Mouse (Mus musculus) olfactory bulb, adult 2 months (tissue): ENCODE data around the gene Clic6. TPM values are rescaled to one million over a fixed set of nuclear protein-coding genes. Genes with fewer than 3 reads are reported as not detected.

Experiments used
- H3K27ac ChIP-seq: fragments of 200-500 bp; 2 replicates; pipeline ENCODE4 v1.5.1; 2012; ENCODE audit warnings: low read depth, low read length; ENCODE audit not compliant: insufficient read depth
- H3K4me1 ChIP-seq: fragments of 200-500 bp; 2 replicates; pipeline ENCODE4 v1.6.1; 2012; ENCODE audit warnings: low read length; ENCODE audit not compliant: control insufficient read depth, insufficient read depth
- H3K4me3 ChIP-seq: fragments of 200-500 bp; 2 replicates; pipeline ENCODE4 v1.5.1; 2012; ENCODE audit warnings: mild to moderate bottlenecking, low read depth, low read length, moderate library complexity; ENCODE audit not compliant: insufficient read depth
- CTCF ChIP-seq: fragments of 200-500 bp; IDR thresholded peaks from 2 replicates; pipeline ENCODE4 v1.5.1; 2012; ENCODE audit warnings: low read depth, mild to moderate bottlenecking, low read length, moderate library complexity; ENCODE audit not compliant: insufficient read depth
- POLR2A ChIP-seq: fragments of 200-500 bp; IDR thresholded peaks from 2 replicates; pipeline ENCODE4 v1.6.1; 2012; ENCODE audit warnings: mild to moderate bottlenecking, low read depth, low read length, moderate library complexity; ENCODE audit not compliant: insufficient read depth
- WGBS: fragments of 180-500 bp; shearing (Covaris S2); methylation state at CpG from one replicate; pipeline ENCODE4 v1.1.7; 2018; 5-methylcytosine and 5-hydroxymethylcytosine counted together
- polyA plus RNA-seq: library from polyadenylated mRNA; stranded (reverse); fragments of >200 nt; gene quantifications from 2 replicates; pipeline ENCODE4 v1.2.4, GENCODE M21; 2012; ENCODE audit warnings: low replicate concordance; ENCODE audit not compliant: missing spikeins, insufficient read depth, insufficient read length

Gene Clic6
- polyA plus RNA-seq, 1 experiment, result not detected

- Histone ChIP-seq H3K4me1 (peaks cover 29% of the 10 kb centered on the region), H3K27ac (no peak overlapping the region), H3K4me3 (peak overlapping the region; percentile 94)
- TF ChIP-seq POLR2A (no peak), CTCF (no peak)
- 18% methylated on average over 14 of the region's 14 CpGs for WGBS
These were observed 21.1 kb upstream of the Clic6 start for GRCm38 (mm10) chr16:92464390-92464972.

GRCm38 (mm10) chr16:92465226-92465625 lies 20.3 kb upstream of the Clic6 start:
- peak overlapping the region; percentile 94 for H3K4me3 ChIP-seq
- 2% methylated on average over 10 of the region's 10 CpGs for WGBS
- peaks cover 29% of the 10 kb centered on the region for H3K4me1 ChIP-seq
- H3K27ac ChIP-seq, result no peak overlapping the region
- TF ChIP-seq POLR2A, result no peak
- no peak for TF ChIP-seq CTCF

GRCm38 (mm10) chr16:92465642-92466526 lies 19.7 kb upstream of the Clic6 start:
- H3K4me3 ChIP-seq, result peak overlapping the region; percentile 94
- WGBS, result under 1% methylated on average over 90 of the region's 94 CpGs
- TF ChIP-seq CTCF, result 0 out of 2 replicates have a peak, but pooled peaks have one; percentile 23
- TF ChIP-seq POLR2A, result peak; percentile 57

GRCm38 (mm10) chr16:92467041-92467440 lies 18.5 kb upstream of the Clic6 start:
- H3K4me1 ChIP-seq, result peaks cover 17% of the 10 kb centered on the region
- 81% methylated on average over 5 of the region's 5 CpGs for WGBS
- TF ChIP-seq CTCF (no peak), POLR2A (no peak)
- H3K27ac ChIP-seq, result no peak overlapping the region
- H3K4me3 ChIP-seq, result no peak overlapping the region

More at GRCm38 (mm10) chr16:92465642-92466526, 19.7 kb upstream of the Clic6 start:
- Histone ChIP-seq H3K4me1 (peaks cover 28% of the 10 kb centered on the region), H3K27ac (peak overlapping the region; percentile 90)

GRCm38 (mm10) chr16:92468459-92468858 lies 17.1 kb upstream of the Clic6 start:
- Histone ChIP-seq H3K27ac (no peak overlapping the region), H3K4me1 (peaks cover 10% of the 10 kb centered on the region), H3K4me3 (no peak overlapping the region)
- 80% methylated on average over 14 of the region's 14 CpGs for WGBS
- TF ChIP-seq CTCF (no peak), POLR2A (no peak)

GRCm38 (mm10) chr16:92470706-92471105 lies 14.8 kb upstream of the Clic6 start, which contains the start of gene Rcan1:
TSS of gene Rcan1 (minus strand) at chr16:92470867.
- Histone ChIP-seq H3K4me3 (no peak within 1 kb of the TSS), H3K4me1 (no peaks in the 10 kb centered on the region), H3K27ac (no peak within 1 kb of the TSS)
- 84% methylated on average over 6 of the region's 6 CpGs for WGBS
- TF ChIP-seq POLR2A, result no peak
- no peak for TF ChIP-seq CTCF

- WGBS, result 95% methylated on average over 3 of the region's 3 CpGs
- H3K27ac ChIP-seq, result no peak overlapping the region
- no peak overlapping the region for H3K4me3 ChIP-seq
- TF ChIP-seq POLR2A (no peak), CTCF (no peak)
- H3K4me1 ChIP-seq, result no peaks in the 10 kb centered on the region
These were observed 12.6 kb upstream of the Clic6 start for GRCm38 (mm10) chr16:92472898-92473297.

GRCm38 (mm10) chr16:92475093-92475860 lies 10.3 kb upstream of the Clic6 start:
- H3K4me3 ChIP-seq, result no peak overlapping the region
- H3K4me1 ChIP-seq, result peaks cover 2% of the 10 kb centered on the region
- 56% methylated on average over 25 of the region's 25 CpGs for WGBS
- no peak overlapping the region for H3K27ac ChIP-seq
- TF ChIP-seq POLR2A (no peak), CTCF (no peak)
